Mouse (Mus musculus): ENCODE data around the gene Jazf1.

Jazf1 gene

GRCm38 (mm10) chr6:52961660-52962490 lies 106.6 kb downstream of the Jazf1 start:
- no peak for DNase-seq (ENCODE audit: low spot score in 2 of 2)

GRCm38 (mm10) chr6:52957730-52958129 lies 110.7 kb downstream of the Jazf1 start:
- DNase-seq (ENCODE audit: low spot score in 2 of 2): peak in 1 of 2 experiments; percentile 44

GRCm38 (mm10) chr6:52956131-52956530 lies 112.3 kb downstream of the Jazf1 start:
- no peak for DNase-seq (ENCODE audit: low spot score in 2 of 2)

- peak; percentile 26 to 44 for DNase-seq (ENCODE audit: low spot score in 2 of 2)
These were observed 113.1 kb downstream of the Jazf1 start for GRCm38 (mm10) chr6:52955304-52955703.

GRCm38 (mm10) chr6:52954861-52955260 lies 113.6 kb downstream of the Jazf1 start:
- no peak for DNase-seq (ENCODE audit: low spot score in 2 of 2)

- DNase-seq (ENCODE audit: low spot score in 2 of 2): peak; percentile 59 to 64
These were observed 114.0 kb downstream of the Jazf1 start for GRCm38 (mm10) chr6:52954441-52954840.

- no peak for DNase-seq (ENCODE audit: low spot score in 2 of 2)
These were observed 115.9 kb downstream of the Jazf1 start for GRCm38 (mm10) chr6:52952526-52952900.

GRCm38 (mm10) chr6:52951871-52952525 lies 116.4 kb downstream of the Jazf1 start:
- no peak for DNase-seq (ENCODE audit: low spot score in 2 of 2)

- no peak for DNase-seq (ENCODE audit: low spot score in 2 of 2)
These were observed 118.1 kb downstream of the Jazf1 start for GRCm38 (mm10) chr6:52950371-52950770.

GRCm38 (mm10) chr6:52942534-52942933 lies 125.9 kb downstream of the Jazf1 start:
- DNase-seq (ENCODE audit: low spot score in 2 of 2): no peak

GRCm38 (mm10) chr6:52942101-52942500 lies 126.3 kb downstream of the Jazf1 start:
- no peak for DNase-seq (ENCODE audit: low spot score in 2 of 2)

GRCm38 (mm10) chr6:52937916-52938315 lies 130.5 kb downstream of the Jazf1 start:
- DNase-seq (ENCODE audit: low spot score in 2 of 2): no peak

GRCm38 (mm10) chr6:52936995-52937394 lies 131.4 kb downstream of the Jazf1 start:
- peak in 1 of 2 experiments; percentile 34 for DNase-seq (ENCODE audit: low spot score in 2 of 2)

GRCm38 (mm10) chr6:52934021-52934420 lies 134.4 kb downstream of the Jazf1 start:
- DNase-seq (ENCODE audit: low spot score in 2 of 2): no peak

- DNase-seq (ENCODE audit: low spot score in 2 of 2): no peak
These were observed 135.7 kb downstream of the Jazf1 start for GRCm38 (mm10) chr6:52932603-52933178.

- DNase-seq (ENCODE audit: low spot score in 2 of 2): no peak
These were observed 139.1 kb downstream of the Jazf1 start for GRCm38 (mm10) chr6:52929358-52929757.

- no peak for DNase-seq (ENCODE audit: low spot score in 2 of 2)
These were observed 141.5 kb downstream of the Jazf1 start for GRCm38 (mm10) chr6:52926947-52927346.

- DNase-seq (ENCODE audit: low spot score in 2 of 2): no peak
These were observed 142.9 kb downstream of the Jazf1 start for GRCm38 (mm10) chr6:52925458-52926042.

- no peak for DNase-seq (ENCODE audit: low spot score in 2 of 2)
These were observed 147.2 kb downstream of the Jazf1 start for GRCm38 (mm10) chr6:52921248-52921647.

- DNase-seq (ENCODE audit: low spot score in 2 of 2): no peak
These were observed 147.7 kb downstream of the Jazf1 start for GRCm38 (mm10) chr6:52920719-52921118.

- no peak for DNase-seq (ENCODE audit: low spot score in 2 of 2)
These were observed 149.0 kb downstream of the Jazf1 start for GRCm38 (mm10) chr6:52919442-52919841.

- peak in 1 of 2 experiments; percentile 73 for DNase-seq (ENCODE audit: low spot score in 2 of 2)
These were observed 149.5 kb downstream of the Jazf1 start for GRCm38 (mm10) chr6:52918980-52919379.
